In genomic region chr11:117567961-117568605, GRCm38 (mm10) we compare ENCODE assay signal across 15 mouse cellular contexts.
A peak's percentile ranks its signal among the peaks of the same experiment; 100 is the strongest.
DNase-seq lines count a peak whose midpoint lies in the region; ATAC-seq and TF ChIP-seq lines count a peak whose summit lies in the region.
"Had no signal": no experiment of that assay in that cellular context is flagged by ENCODE, and none has a peak within 500 bp of the region (broad histone marks: within the 10 kb centered on the region; RNA-seq: fewer than 3 reads in every experiment).

No protein-coding gene starts in this region.

- TF ChIP-seq EP300 in heart, adult 2 months (IDR thresholded peaks at IDR 0.05; ENCODE audit: insufficient read depth, low read depth, low read length) = no peak

- TF ChIP-seq POLR2A in heart, adult 2 months (IDR thresholded peaks at IDR 0.05; ENCODE audit: insufficient read depth, low read depth, low read length) = no peak
- no peak for TF ChIP-seq POLR2A in lung, adult 2 months (IDR thresholded peaks at IDR 0.05; ENCODE audit: borderline replicate concordance, extremely low read depth, low read depth, low read length)

- H3K27ac ChIP-seq in heart, adult 2 months = peak overlapping the region; percentile 15
- H3K27ac ChIP-seq in lung, embryonic 15.5 days = peak overlapping the region; percentile 75
- H3K27ac ChIP-seq in embryonic facial prominence, embryonic 14.5 days (replicated peaks; ENCODE audit: low read depth, low read length) = peak overlapping the region; percentile 61
- H3K27ac ChIP-seq in midbrain, postnatal 0 days (ENCODE audit: low read depth, low read length) = no peak overlapping the region

- H3K9ac ChIP-seq in heart, adult 2 months (ENCODE audit: low read depth, low read length) = no peak overlapping the region
- H3K9ac ChIP-seq in lung, embryonic 15.5 days = no peak overlapping the region
- no peak overlapping the region for H3K9ac ChIP-seq in embryonic facial prominence, embryonic 14.5 days (ENCODE audit: low read depth, low read length)
- no peak overlapping the region for H3K9ac ChIP-seq in midbrain, postnatal 0 days (replicated peaks; ENCODE audit: low read length, poor library complexity, severe bottlenecking)
- H3K9ac ChIP-seq: heart, embryonic 12.5 days; limb, embryonic 12.5 days had no signal

- peak in 1 of 2 experiments; percentile 15 for DNase-seq in heart, adult 2 months
- no peak for DNase-seq in heart, postnatal 10 days
- DNase-seq in lung, adult 2 months = no peak
- DNase-seq in embryonic facial prominence, embryonic 14.5 days (ENCODE audit: low spot score) = no peak
- peak; percentile 59 for DNase-seq in skeletal muscle tissue, adult 2 months (ENCODE audit: low read depth, low spot score)
- no peak for DNase-seq in midbrain, postnatal 0 days (ENCODE audit: low spot score)
- DNase-seq in frontal cortex, postnatal 14 days (ENCODE audit: low spot score in 2 of 2) = no peak
- DNase-seq: right cerebral cortex, adult 18-20 months; thymus, postnatal 4 days had no signal

- 75% methylated on average over 9 of the region's 9 CpGs for WGBS in heart, adult 2 months
- WGBS in lung, embryonic 15.5 days = 73% methylated on average over 9 of the region's 9 CpGs
- 71% methylated on average over 9 of the region's 9 CpGs for WGBS in lung, adult 2 months
- WGBS in embryonic facial prominence, embryonic 14.5 days = 73% methylated on average over 9 of the region's 9 CpGs
- 85% methylated on average over 9 of the region's 9 CpGs for WGBS in midbrain, postnatal 0 days

- H3K79me2 ChIP-seq in heart, adult 2 months (replicated peaks; ENCODE audit: control insufficient read depth, insufficient read depth, low read length) = no peaks in the 10 kb centered on the region

- no peak overlapping the region for H3K4me3 ChIP-seq in heart, adult 2 months
- no peak overlapping the region for H3K4me3 ChIP-seq in lung, embryonic 15.5 days
- no peak overlapping the region for H3K4me3 ChIP-seq in lung, adult 2 months (replicated peaks; ENCODE audit: extremely low read depth, low read depth, low read length)
- no peak overlapping the region for H3K4me3 ChIP-seq in embryonic facial prominence, embryonic 14.5 days (ENCODE audit: low read depth, low read length)
- H3K4me3 ChIP-seq in midbrain, postnatal 0 days (ENCODE audit: low read depth, low read length) = no peak overlapping the region
- H3K4me3 ChIP-seq: heart, embryonic 12.5 days; limb, embryonic 12.5 days; megakaryocyte, embryonic 14.5 days had no signal

- H3K4me1 ChIP-seq in heart, adult 2 months (ENCODE audit: control insufficient read depth, insufficient read depth, low read length) = peaks cover 14% of the 10 kb centered on the region
- peaks cover 10% of the 10 kb centered on the region for H3K4me1 ChIP-seq in lung, embryonic 15.5 days
- peaks cover 6% of the 10 kb centered on the region for H3K4me1 ChIP-seq in lung, adult 2 months (ENCODE audit: control insufficient read depth, insufficient read depth, low read length)
- peaks cover 20% of the 10 kb centered on the region for H3K4me1 ChIP-seq in embryonic facial prominence, embryonic 14.5 days (ENCODE audit: control insufficient read depth, insufficient read depth, low read length)
- no peaks in the 10 kb centered on the region for H3K4me1 ChIP-seq in midbrain, postnatal 0 days (ENCODE audit: insufficient read depth, low read length)
- H3K4me1 ChIP-seq: megakaryocyte, embryonic 14.5 days had no signal

- intact Hi-C loops in heart, adult 2 months (cut with DNase I) = no loop called here
- intact Hi-C loops in heart, postnatal 10 days (cut with DNase I) = no loop called here

- no peak overlapping the region for H3K4me2 ChIP-seq in lung, embryonic 15.5 days
- H3K4me2 ChIP-seq in embryonic facial prominence, embryonic 14.5 days (ENCODE audit: low read depth, low read length) = no peak overlapping the region
- no peak overlapping the region for H3K4me2 ChIP-seq in midbrain, postnatal 0 days (ENCODE audit: low read depth, low read length, poor library complexity, severe bottlenecking)
- H3K4me2 ChIP-seq: heart, embryonic 12.5 days; limb, embryonic 12.5 days had no signal

- no peaks in the 10 kb centered on the region for H3K27me3 ChIP-seq in heart, adult 2 months (ENCODE audit: control insufficient read depth, insufficient read depth, low read length)
- H3K27me3 ChIP-seq in lung, embryonic 15.5 days = no peaks in the 10 kb centered on the region
- H3K27me3 ChIP-seq in embryonic facial prominence, embryonic 14.5 days (replicated peaks; ENCODE audit: control insufficient read depth, insufficient read depth, low read length) = no peaks in the 10 kb centered on the region
- H3K27me3 ChIP-seq in midbrain, postnatal 0 days (ENCODE audit: insufficient read depth, low read length) = no peaks in the 10 kb centered on the region
- H3K27me3 ChIP-seq: limb, embryonic 12.5 days had no signal

- ATAC-seq in lung, embryonic 15.5 days (ENCODE audit: borderline replicate concordance, extremely low read depth, low FRiP score, low TSS enrichment) = no peak; the same call in 1 of the 2 replicates
- 0 out of 2 replicates have a peak, but pooled peaks have one; percentile 63 for ATAC-seq in embryonic facial prominence, embryonic 14.5 days (ENCODE audit: low read depth)
- ATAC-seq in midbrain, postnatal 0 days (ENCODE audit: low FRiP score) = no peak
- ATAC-seq: forebrain, embryonic 14.5 days; inflammation-experienced regulatory T-cells, adult 6 months had no signal

- H3K9me3 ChIP-seq in lung, embryonic 15.5 days = no peaks in the 10 kb centered on the region
- H3K9me3 ChIP-seq in embryonic facial prominence, embryonic 14.5 days (ENCODE audit: control insufficient read depth, low read length) = 0 out of 2 replicates have a peak, but pooled peaks cover 2% of the 10 kb centered on the region
- H3K9me3 ChIP-seq in midbrain, postnatal 0 days (ENCODE audit: low read length) = no peaks in the 10 kb centered on the region
- H3K9me3 ChIP-seq: limb, embryonic 12.5 days had no signal

- H3K36me3 ChIP-seq in heart, adult 2 months (ENCODE audit: control insufficient read depth, insufficient read depth, low read length) = no peaks in the 10 kb centered on the region
- no peaks in the 10 kb centered on the region for H3K36me3 ChIP-seq in lung, embryonic 15.5 days
- no peaks in the 10 kb centered on the region for H3K36me3 ChIP-seq in embryonic facial prominence, embryonic 14.5 days (ENCODE audit: control insufficient read depth, insufficient read depth, low read length)
- H3K36me3 ChIP-seq in midbrain, postnatal 0 days (ENCODE audit: insufficient read depth, low read length) = no peaks in the 10 kb centered on the region
- H3K36me3 ChIP-seq: heart, embryonic 12.5 days; limb, embryonic 12.5 days had no signal

- no peak for TF ChIP-seq CTCF in heart, adult 2 months (IDR thresholded peaks at IDR 0.05)
- TF ChIP-seq CTCF in lung, adult 2 months (IDR thresholded peaks at IDR 0.05; ENCODE audit: insufficient read depth, low read length) = no peak
- TF ChIP-seq CTCF in midbrain, postnatal 0 days (IDR thresholded peaks at IDR 0.05) = no peak
